Mouse (Mus musculus) erythroblast, embryonic 14.5 days (primary cell): ENCODE measurements around the gene Scnn1a.
"Not testable (repeated sequence)": the region's sequence is repeated elsewhere in the genome, so short reads cannot be mapped to it uniquely, and the experiment has no call there.

Experiments
- GATA1 ChIP-seq: IDR thresholded peaks from 2 replicates; pipeline ENCODE4 v1.6.1; 2012; ENCODE audit warnings: low read length, inconsistent platforms, mixed read lengths
- TAL1 ChIP-seq: IDR thresholded peaks from 3 replicates; pipeline ENCODE4 v1.6.1; 2012; ENCODE audit warnings: low read length, inconsistent platforms, mixed read lengths

DNA sequence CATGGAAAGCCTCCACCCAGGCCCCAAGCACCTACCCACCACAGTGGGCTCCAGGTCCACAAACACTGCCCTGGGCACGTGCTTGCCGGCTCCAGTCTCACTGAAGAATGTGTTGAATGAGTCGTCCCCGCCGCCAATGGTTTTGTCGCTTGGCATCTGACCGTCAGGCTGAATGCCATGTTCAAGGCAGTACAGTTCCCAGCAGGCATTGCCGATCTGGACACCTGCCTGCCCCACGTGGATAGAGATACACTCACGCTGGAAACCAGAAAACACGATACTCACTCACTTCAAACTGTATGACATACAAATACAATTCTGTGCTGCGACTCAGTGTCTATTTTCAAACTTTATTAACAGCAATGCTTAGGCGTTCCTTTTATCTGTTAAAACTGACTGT is 37.7 kb upstream of the Scnn1a start:
- not testable (repeated sequence) for TF ChIP-seq GATA1, TAL1
